Mouse (Mus musculus) limb, embryonic 15.5 days (tissue): ENCODE results near the gene Ctla4. TPM values are rescaled to one million over a fixed set of nuclear protein-coding genes. Genes with fewer than 3 reads are reported as not detected.
A peak's percentile ranks its signal among the peaks of the same experiment; 100 is the strongest.

Source experiments
- ATAC-seq: fragments of 200-750 bp; cut with Nextera tagmentation; 2 replicates; pipeline ENCODE4 v1.8.0; 2017; ENCODE audit warnings: low read depth, moderate TSS enrichment; ENCODE audit not compliant: insufficient number of reproducible peaks, low FRiP score, low TSS enrichment
- H3K27ac ChIP-seq: fragments of 300-500 bp; sonication (generic); 2 replicates; pipeline ENCODE4 v1.5.1; 2015; ENCODE audit warnings: moderate library complexity, mild to moderate bottlenecking, inconsistent platforms
- H3K27me3 ChIP-seq: fragments of 300-500 bp; sonication (generic); 2 replicates; pipeline ENCODE4 v1.6.1; 2015; ENCODE audit warnings: inconsistent platforms
- H3K36me3 ChIP-seq: fragments of 300-500 bp; sonication (generic); 2 replicates; pipeline ENCODE4 v1.6.1; 2015; ENCODE audit warnings: inconsistent platforms
- H3K4me1 ChIP-seq: fragments of 300-500 bp; sonication (generic); 2 replicates; pipeline ENCODE4 v1.6.1; 2015; ENCODE audit warnings: inconsistent platforms
- H3K4me2 ChIP-seq: fragments of 300-500 bp; sonication (generic); 2 replicates; pipeline ENCODE4 v1.6.1; 2015; ENCODE audit warnings: mild to moderate bottlenecking, inconsistent platforms
- H3K4me3 ChIP-seq: fragments of 300-500 bp; sonication (generic); 2 replicates; pipeline ENCODE4 v1.5.1; 2015; ENCODE audit warnings: mild to moderate bottlenecking, inconsistent platforms
- H3K9ac ChIP-seq: fragments of 300-500 bp; sonication (generic); 2 replicates; pipeline ENCODE4 v1.6.1; 2015; ENCODE audit warnings: inconsistent platforms
- H3K9me3 ChIP-seq: fragments of 300-500 bp; sonication (generic); 2 replicates; pipeline ENCODE4 v1.6.1; 2016; ENCODE audit warnings: inconsistent platforms
- WGBS: fragments of 180-500 bp; shearing (Covaris S2); methylation state at CpG from one replicate; pipeline ENCODE4 v1.1.7; 2015; 5-methylcytosine and 5-hydroxymethylcytosine counted together
- polyA plus RNA-seq: library from polyadenylated mRNA; unstranded; fragments of >200 nt; fragmentation: Nextera tagmentation; extraction: Ambion mirVana; gene quantifications from 2 replicates; pipeline ENCODE4 v1.2.1, GENCODE M21; 2015

Gene Ctla4
- polyA plus RNA-seq, 1 experiment from 2014 or later, result 0.51 TPM

- Histone ChIP-seq H3K9me3 (no peaks in the 10 kb centered on the region), H3K9ac (no peak overlapping the region), H3K27ac (no peak overlapping the region), H3K27me3 (no peaks in the 10 kb centered on the region), H3K4me1 (peaks cover 10% of the 10 kb centered on the region; the same call in 1 of the 2 replicates), H3K4me3 (no peak overlapping the region), H3K4me2 (no peak overlapping the region), H3K36me3 (no peaks in the 10 kb centered on the region)
- ATAC-seq, result no peak
- WGBS, result 78% methylated on average over 12 of the region's 12 CpGs
These were observed 29.2 kb upstream of the Ctla4 start for GRCm38 (mm10) chr1:60857351-60858220.

GRCm38 (mm10) chr1:60859159-60859558 is 27.6 kb upstream of the Ctla4 start:
- no peaks in the 10 kb centered on the region for H3K9me3 ChIP-seq
- WGBS, result 58% methylated on average over 3 of the region's 3 CpGs

GRCm38 (mm10) chr1:60859842-60860241 is 27.0 kb upstream of the Ctla4 start:
- Histone ChIP-seq H3K9ac (no peak overlapping the region), H3K27ac (no peak overlapping the region), H3K27me3 (no peaks in the 10 kb centered on the region), H3K36me3 (no peaks in the 10 kb centered on the region), H3K4me1 (peaks cover 17% of the 10 kb centered on the region), H3K4me2 (no peak overlapping the region), H3K4me3 (no peak overlapping the region), H3K9me3 (no peaks in the 10 kb centered on the region)
- ATAC-seq, result no peak
- WGBS, result 80% methylated on average over 3 of the region's 3 CpGs

More at GRCm38 (mm10) chr1:60859159-60859558, 27.6 kb upstream of the Ctla4 start:
- ATAC-seq, result no peak
- H3K27me3 ChIP-seq, result no peaks in the 10 kb centered on the region
- H3K27ac ChIP-seq, result no peak overlapping the region
- no peak overlapping the region for H3K9ac ChIP-seq
- no peak overlapping the region for H3K4me3 ChIP-seq
- peaks cover 17% of the 10 kb centered on the region for H3K4me1 ChIP-seq
- no peaks in the 10 kb centered on the region for H3K36me3 ChIP-seq
- H3K4me2 ChIP-seq, result no peak overlapping the region

GRCm38 (mm10) chr1:60860357-60860946 is 26.3 kb upstream of the Ctla4 start:
- no peak for ATAC-seq
- H3K4me2 ChIP-seq, result 0 out of 2 replicates have a peak overlapping the region, but pooled peaks have one; percentile 10
- no peaks in the 10 kb centered on the region for H3K36me3 ChIP-seq
- H3K27ac ChIP-seq, result no peak overlapping the region; the same call in 1 of the 2 replicates
- H3K9me3 ChIP-seq, result no peaks in the 10 kb centered on the region
- no peak overlapping the region for H3K9ac ChIP-seq
- no peak overlapping the region for H3K4me3 ChIP-seq
- no peaks in the 10 kb centered on the region for H3K27me3 ChIP-seq
- H3K4me1 ChIP-seq, result peaks cover 17% of the 10 kb centered on the region
- WGBS, result 22% methylated on average over 3 of the region's 3 CpGs

- ATAC-seq, result no peak
- peaks cover 17% of the 10 kb centered on the region for H3K4me1 ChIP-seq
- no peak overlapping the region for H3K27ac ChIP-seq
- H3K36me3 ChIP-seq, result no peaks in the 10 kb centered on the region
- no peaks in the 10 kb centered on the region for H3K9me3 ChIP-seq
- H3K27me3 ChIP-seq, result no peaks in the 10 kb centered on the region
- no peak overlapping the region for H3K9ac ChIP-seq
- 0 out of 2 replicates have a peak overlapping the region, but pooled peaks have one; percentile 10 for H3K4me2 ChIP-seq
- H3K4me3 ChIP-seq, result no peak overlapping the region
- WGBS, result 53% methylated on average over 5 of the region's 5 CpGs
These were observed 25.8 kb upstream of the Ctla4 start for GRCm38 (mm10) chr1:60860955-60861354.

- no peak overlapping the region for H3K4me3 ChIP-seq
- H3K4me2 ChIP-seq, result no peak overlapping the region
- H3K9me3 ChIP-seq, result no peaks in the 10 kb centered on the region
- no peak overlapping the region for H3K9ac ChIP-seq
- no peaks in the 10 kb centered on the region for H3K27me3 ChIP-seq
- H3K4me1 ChIP-seq, result peaks cover 17% of the 10 kb centered on the region
- 78% methylated on average over 5 of the region's 5 CpGs for whole genome bisulfite sequencing
- ATAC-seq, result no peak
- H3K36me3 ChIP-seq, result no peaks in the 10 kb centered on the region
- no peak overlapping the region for H3K27ac ChIP-seq
These were observed 25.4 kb upstream of the Ctla4 start for GRCm38 (mm10) chr1:60861431-60861830.

- WGBS, result 47% methylated on average over 3 of the region's 3 CpGs
- H3K4me1 ChIP-seq, result peaks cover 17% of the 10 kb centered on the region
- H3K9ac ChIP-seq, result no peak overlapping the region
These were observed 24.3 kb upstream of the Ctla4 start for GRCm38 (mm10) chr1:60862510-60862909.

GRCm38 (mm10) chr1:60862951-60863461 is 23.8 kb upstream of the Ctla4 start:
- no peak overlapping the region for H3K4me2 ChIP-seq
- WGBS, result 32% methylated on average over 13 of the region's 13 CpGs
- H3K36me3 ChIP-seq, result no peaks in the 10 kb centered on the region
- H3K4me3 ChIP-seq, result no peak overlapping the region
- H3K9ac ChIP-seq, result no peak overlapping the region
- no peaks in the 10 kb centered on the region for H3K27me3 ChIP-seq
- H3K9me3 ChIP-seq, result no peaks in the 10 kb centered on the region
- peak; percentile 74 for ATAC-seq
- peak overlapping the region; percentile 73 for H3K27ac ChIP-seq
- peaks cover 17% of the 10 kb centered on the region for H3K4me1 ChIP-seq

More at GRCm38 (mm10) chr1:60862510-60862909, 24.3 kb upstream of the Ctla4 start:
- Histone ChIP-seq H3K9me3 (no peaks in the 10 kb centered on the region), H3K27me3 (no peaks in the 10 kb centered on the region), H3K4me2 (no peak overlapping the region), H3K36me3 (no peaks in the 10 kb centered on the region), H3K4me3 (no peak overlapping the region), H3K27ac (peak overlapping the region; percentile 73)
- no peak for ATAC-seq

- Histone ChIP-seq H3K9me3 (no peaks in the 10 kb centered on the region), H3K27me3 (no peaks in the 10 kb centered on the region), H3K36me3 (no peaks in the 10 kb centered on the region), H3K4me3 (no peak overlapping the region), H3K4me1 (peaks cover 17% of the 10 kb centered on the region), H3K27ac (peak overlapping the region; percentile 73), H3K9ac (no peak overlapping the region), H3K4me2 (no peak overlapping the region)
- no peak for ATAC-seq
- 74% methylated on average over 3 of the region's 3 CpGs for WGBS
These were observed 23.1 kb upstream of the Ctla4 start for GRCm38 (mm10) chr1:60863701-60864100.

- no peak for ATAC-seq
- Histone ChIP-seq H3K9me3 (no peaks in the 10 kb centered on the region), H3K9ac (no peak overlapping the region), H3K4me3 (no peak overlapping the region), H3K27ac (no peak overlapping the region), H3K4me2 (no peak overlapping the region), H3K27me3 (no peaks in the 10 kb centered on the region), H3K4me1 (peaks cover 17% of the 10 kb centered on the region), H3K36me3 (no peaks in the 10 kb centered on the region)
- 77% methylated on average over 2 of the region's 2 CpGs for WGBS
These were observed 21.6 kb upstream of the Ctla4 start for GRCm38 (mm10) chr1:60865167-60865566.

GRCm38 (mm10) chr1:60866043-60866442 is 20.8 kb upstream of the Ctla4 start:
- ATAC-seq, result no peak
- no peaks in the 10 kb centered on the region for H3K9me3 ChIP-seq
- H3K4me1 ChIP-seq, result peaks cover 11% of the 10 kb centered on the region
- H3K4me3 ChIP-seq, result no peak overlapping the region
- no peaks in the 10 kb centered on the region for H3K27me3 ChIP-seq
- no peak overlapping the region for H3K27ac ChIP-seq
- H3K9ac ChIP-seq, result no peak overlapping the region
- no peak overlapping the region for H3K4me2 ChIP-seq
- H3K36me3 ChIP-seq, result no peaks in the 10 kb centered on the region
- WGBS, result 57% methylated on average over 5 of the region's 5 CpGs
